ENCODE assay signal across 27 mouse cellular contexts in the genomic region with DNA sequence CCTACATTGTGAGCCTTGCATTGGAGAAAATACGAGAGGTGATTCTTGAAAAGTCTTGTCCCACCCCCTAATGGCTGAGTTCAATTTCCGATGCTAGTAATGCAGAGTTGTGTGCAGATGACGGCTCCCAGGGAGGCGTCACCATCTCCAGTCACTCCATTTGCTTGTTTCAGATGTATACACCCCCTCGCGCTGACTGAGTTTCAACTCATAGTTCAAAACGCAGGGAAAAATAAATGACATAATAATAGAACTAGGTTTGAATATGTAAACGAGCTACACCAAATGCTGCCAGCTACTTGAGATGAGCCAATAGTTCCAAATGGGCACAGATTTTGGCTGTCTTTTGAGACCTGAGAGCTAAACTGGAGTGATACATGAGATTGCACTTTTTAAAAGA. TPM values are rescaled to one million over a fixed set of nuclear protein-coding genes. Genes with fewer than 3 reads are reported as not detected.
A peak's percentile ranks its signal among the peaks of the same experiment; 100 is the strongest.
DNase-seq lines count a peak whose midpoint lies in the region; ATAC-seq and TF ChIP-seq lines count a peak whose summit lies in the region.
"Had no signal": no experiment of that assay in that cellular context is flagged by ENCODE, and none has a peak within 500 bp of the region (broad histone marks: within the 10 kb centered on the region; RNA-seq: fewer than 3 reads in every experiment).

No protein-coding gene starts in this region.

- H3K4me2 ChIP-seq in forebrain, embryonic 14.5 days (ENCODE audit: low read length) = no peak overlapping the region
- no peak overlapping the region for H3K4me2 ChIP-seq in forebrain, embryonic 12.5 days
- no peak overlapping the region for H3K4me2 ChIP-seq in forebrain, postnatal 0 days (ENCODE audit: low read depth)
- H3K4me2 ChIP-seq in forebrain, embryonic 13.5 days = no peak overlapping the region
- H3K4me2 ChIP-seq in CH12.LX (ENCODE audit: insufficient read depth, low read depth, poor library complexity, severe bottlenecking) = no peak overlapping the region
- H3K4me2 ChIP-seq: embryonic facial prominence, embryonic 13.5 days; heart, embryonic 13.5 days; hindbrain, embryonic 12.5 days; hindbrain, embryonic 15.5 days had no signal

- no peak overlapping the region for H3K9ac ChIP-seq in forebrain, embryonic 14.5 days (ENCODE audit: low read length)
- no peak overlapping the region for H3K9ac ChIP-seq in forebrain, embryonic 12.5 days
- no peak overlapping the region for H3K9ac ChIP-seq in forebrain, postnatal 0 days
- H3K9ac ChIP-seq in forebrain, embryonic 13.5 days = no peak overlapping the region
- no peak overlapping the region for H3K9ac ChIP-seq in CH12.LX (ENCODE audit: insufficient read depth, low read depth)
- H3K9ac ChIP-seq: embryonic facial prominence, embryonic 13.5 days; heart, embryonic 13.5 days; hindbrain, embryonic 12.5 days; hindbrain, embryonic 15.5 days had no signal

- H3K27ac ChIP-seq in forebrain, embryonic 14.5 days (ENCODE audit: low read depth, low read length) = no peak overlapping the region
- no peak overlapping the region for H3K27ac ChIP-seq in forebrain, embryonic 12.5 days
- H3K27ac ChIP-seq in forebrain, postnatal 0 days (ENCODE audit: low read depth, low read length) = no peak overlapping the region
- no peak overlapping the region for H3K27ac ChIP-seq in forebrain, embryonic 13.5 days
- H3K27ac ChIP-seq in CH12.LX (ENCODE audit: insufficient read depth, low read depth) = no peak overlapping the region; the same call in 1 of the 2 replicates
- H3K27ac ChIP-seq: embryonic facial prominence, embryonic 10.5 days; embryonic facial prominence, embryonic 13.5 days; heart, adult 2 months; heart, embryonic 10.5 days; heart, embryonic 13.5 days; hindbrain, embryonic 12.5 days; hindbrain, embryonic 15.5 days had no signal

- ATAC-seq in forebrain, embryonic 14.5 days = no peak
- ATAC-seq in forebrain, embryonic 12.5 days (ENCODE audit: low FRiP score) = no peak
- no peak for ATAC-seq in forebrain, postnatal 0 days
- no peak for ATAC-seq in forebrain, embryonic 13.5 days
- ATAC-seq: Patski had no signal

- DNase-seq in forebrain, embryonic 14.5 days (ENCODE audit: low spot score) = peak; percentile 7
- DNase-seq in forebrain, postnatal 0 days = peak; percentile 18
- DNase-seq in layer of hippocampus, adult 9-11 months = peak; percentile 24
- no peak for DNase-seq in layer of hippocampus, adult 8-10 months (ENCODE audit: low spot score in 2 of 2)
- peak; percentile 29 for DNase-seq in CH12.LX (ENCODE audit: extremely low read depth)
- no peak for DNase-seq in left cerebral cortex, adult 9 months (ENCODE audit: low spot score in 2 of 2)
- DNase-seq: adrenal gland, postnatal 10 days; adrenal gland, postnatal 36 days; cerebellum, adult 11-12 months; cerebellum, adult 8-10 months; cerebellum, postnatal 10 days; cerebellum, postnatal 36 days; embryo, embryonic 11 days; gastrocnemius, postnatal 25 days; heart, adult 2 months; heart, postnatal 14 days had no signal

- H3K4me3 ChIP-seq in forebrain, embryonic 14.5 days (ENCODE audit: low read depth, low read length) = no peak overlapping the region
- H3K4me3 ChIP-seq in forebrain, embryonic 12.5 days (replicated peaks) = no peak overlapping the region
- no peak overlapping the region for H3K4me3 ChIP-seq in forebrain, postnatal 0 days (ENCODE audit: low read depth, low read length)
- no peak overlapping the region for H3K4me3 ChIP-seq in forebrain, embryonic 13.5 days
- H3K4me3 ChIP-seq in CH12.LX (replicated peaks in 1 of 3; ENCODE audit: low read depth in 2 of 3, low read length in 2 of 3, poor library complexity in 1 of 3) = no peak overlapping the region
- H3K4me3 ChIP-seq: embryonic facial prominence, embryonic 10.5 days; embryonic facial prominence, embryonic 13.5 days; erythroblast, embryonic 14.5 days; heart, adult 2 months; heart, embryonic 10.5 days; heart, embryonic 13.5 days; hindbrain, embryonic 12.5 days; hindbrain, embryonic 15.5 days had no signal

- no peaks in the 10 kb centered on the region for H3K4me1 ChIP-seq in forebrain, embryonic 14.5 days (ENCODE audit: control insufficient read depth, insufficient read depth, low read length)
- H3K4me1 ChIP-seq in forebrain, embryonic 12.5 days = peaks cover 3% of the 10 kb centered on the region; the same call in 1 of the 2 replicates
- H3K4me1 ChIP-seq in forebrain, postnatal 0 days (ENCODE audit: insufficient read depth) = no peaks in the 10 kb centered on the region; the same call in 1 of the 2 replicates
- no peaks in the 10 kb centered on the region for H3K4me1 ChIP-seq in forebrain, embryonic 13.5 days
- peaks cover 25 to 43% of the 10 kb centered on the region in 2 experiments for H3K4me1 ChIP-seq in CH12.LX (ENCODE audit: control insufficient read depth in 1 of 2, insufficient read depth in 2 of 2)
- H3K4me1 ChIP-seq: heart, embryonic 10.5 days; heart, embryonic 13.5 days; hindbrain, embryonic 12.5 days; hindbrain, embryonic 15.5 days had no signal

- TF ChIP-seq RAD21 in CH12.LX (IDR thresholded peaks at IDR 0.05; ENCODE audit: low read depth, low read length) = no peak

- no peaks in the 10 kb centered on the region for H3K9me3 ChIP-seq in forebrain, embryonic 14.5 days (replicated peaks; ENCODE audit: control insufficient read depth, low read length)
- H3K9me3 ChIP-seq in forebrain, embryonic 12.5 days = no peaks in the 10 kb centered on the region
- no peaks in the 10 kb centered on the region for H3K9me3 ChIP-seq in forebrain, postnatal 0 days (ENCODE audit: low read length)
- no peaks in the 10 kb centered on the region for H3K9me3 ChIP-seq in forebrain, embryonic 13.5 days (replicated peaks)
- H3K9me3 ChIP-seq in CH12.LX (replicated peaks; ENCODE audit: low read length) = no peaks in the 10 kb centered on the region
- H3K9me3 ChIP-seq: embryonic facial prominence, embryonic 10.5 days; embryonic facial prominence, embryonic 13.5 days; G1E; heart, embryonic 10.5 days; heart, embryonic 13.5 days; hindbrain, embryonic 12.5 days; hindbrain, embryonic 15.5 days had no signal

- in situ Hi-C loops in CH12.LX (cut with MboI; ENCODE audit: low pct_ligation_motif_present, low pct_unique_long_range_greater_than_20kb, low sequenced_read_pairs) = no loop called here

- no peak for TF ChIP-seq POLR2A in CH12.LX (IDR thresholded peaks at IDR 0.05; ENCODE audit: low read depth, low read length)

- no peak for TF ChIP-seq CTCF in forebrain, postnatal 0 days (IDR thresholded peaks at IDR 0.05; ENCODE audit: low read depth)
- TF ChIP-seq CTCF in CH12.LX (conservative IDR thresholded peaks at IDR 0.05 in 1 of 2, IDR thresholded peaks at IDR 0.05 in 1 of 2; ENCODE audit: low read depth in 2 of 2, low read length in 2 of 2) = no peak

- no peaks in the 10 kb centered on the region for H3K36me3 ChIP-seq in forebrain, embryonic 14.5 days (ENCODE audit: control insufficient read depth, insufficient read depth, low read length)
- no peaks in the 10 kb centered on the region for H3K36me3 ChIP-seq in forebrain, embryonic 12.5 days (replicated peaks)
- no peaks in the 10 kb centered on the region for H3K36me3 ChIP-seq in forebrain, postnatal 0 days (ENCODE audit: insufficient read depth)
- H3K36me3 ChIP-seq in forebrain, embryonic 13.5 days (ENCODE audit: poor library complexity, severe bottlenecking) = no peaks in the 10 kb centered on the region
- H3K36me3 ChIP-seq in CH12.LX (replicated peaks in 1 of 2; ENCODE audit: control insufficient read depth in 1 of 2, insufficient read depth in 1 of 2, low read length in 1 of 2) = peaks cover 22 to 75% of the 10 kb centered on the region in 2 experiments
- H3K36me3 ChIP-seq: embryonic facial prominence, embryonic 10.5 days; embryonic facial prominence, embryonic 13.5 days; G1E; heart, embryonic 10.5 days; heart, embryonic 13.5 days; hindbrain, embryonic 12.5 days; hindbrain, embryonic 15.5 days had no signal

- 79% methylated on average over 8 of the region's 8 CpGs for WGBS in forebrain, embryonic 14.5 days
- 87% methylated on average over 8 of the region's 8 CpGs for WGBS in forebrain, embryonic 12.5 days
- WGBS in forebrain, postnatal 0 days = 60% methylated on average over 8 of the region's 8 CpGs
- 92% methylated on average over 8 of the region's 8 CpGs for WGBS in forebrain, embryonic 13.5 days

- dilution Hi-C loops in CH12.LX (cut with MboI; ENCODE audit: extremely low pct_ligation_motif_present, extremely low pct_unique_long_range_greater_than_20kb, low sequenced_read_pairs) = no loop called here

- TF ChIP-seq EP300 in CH12.LX (IDR thresholded peaks at IDR 0.05; ENCODE audit: low read length) = no peak

- no peaks in the 10 kb centered on the region for H3K79me2 ChIP-seq in CH12.LX (replicated peaks; ENCODE audit: control insufficient read depth, extremely low read depth, insufficient read depth, poor library complexity, severe bottlenecking)

- H3K27me3 ChIP-seq in forebrain, embryonic 14.5 days (replicated peaks; ENCODE audit: control insufficient read depth, insufficient read depth, low read length) = no peaks in the 10 kb centered on the region
- no peaks in the 10 kb centered on the region for H3K27me3 ChIP-seq in forebrain, embryonic 12.5 days
- H3K27me3 ChIP-seq in forebrain, postnatal 0 days (ENCODE audit: insufficient read depth, low read length) = no peaks in the 10 kb centered on the region
- no peaks in the 10 kb centered on the region for H3K27me3 ChIP-seq in forebrain, embryonic 13.5 days
- no peaks in the 10 kb centered on the region for H3K27me3 ChIP-seq in CH12.LX (replicated peaks)
- H3K27me3 ChIP-seq: embryonic facial prominence, embryonic 13.5 days; heart, embryonic 13.5 days; hindbrain, embryonic 12.5 days; hindbrain, embryonic 15.5 days; Patski had no signal

TF ChIP-seq in CH12.LX, 34 proteins besides CTCF, POLR2A, EP300 and RAD21:
- TF ChIP-seq USF1 (IDR thresholded peaks at IDR 0.05; ENCODE audit: low read depth, low read length) (no peak), IRF4 (IDR thresholded peaks at IDR 0.05; ENCODE audit: low read depth, low read length) (no peak), MYC (IDR thresholded peaks at IDR 0.05; ENCODE audit: low read depth, low read length) (no peak), BHLHE40 (IDR thresholded peaks at IDR 0.05; ENCODE audit: low read depth, low read length) (no peak), ETS1 (conservative IDR thresholded peaks at IDR 0.05; ENCODE audit: low read depth, low read length) (no peak), POLR2AphosphoS2 (IDR thresholded peaks at IDR 0.05; ENCODE audit: low read depth, low read length) (no peak), JUND (conservative IDR thresholded peaks at IDR 0.05; ENCODE audit: low read depth, low read length) (no peak)

RNA-seq across cellular contexts. Expression of gene Mtmr10, which starts 49.7 kb away (rescaled TPM):
- polyA plus RNA-seq in forebrain, embryonic 14.5 days (2014; fragmentation: Nextera tagmentation; extraction: Ambion mirVana) = 8.5 and 8.6 TPM in 2 replicates
- 12.3 and 12.4 TPM in 2 replicates for polyA plus RNA-seq in forebrain, embryonic 12.5 days (2016; fragmentation: Nextera tagmentation; extraction: Ambion mirVana)
- 9.0 and 9.5 TPM in 2 replicates for total RNA-seq in forebrain, postnatal 0 days (2014; rRNA removed)
- polyA plus RNA-seq in forebrain, postnatal 0 days (2015; fragmentation: Nextera tagmentation; extraction: Ambion mirVana) = 3.5 and 6.0 TPM in 2 replicates
- 8.4 and 9.1 TPM in 2 replicates for polyA plus RNA-seq in forebrain, embryonic 13.5 days (2015; fragmentation: Nextera tagmentation; extraction: Ambion mirVana)
- 10 to 100 TPM; 19.2 to 24.9 (median 21.6) TPM for total RNA-seq in layer of hippocampus, adult 8-10 months (2022)
- total RNA-seq in CH12.LX (2012; rRNA removed) (1.8 and 2.5 TPM in 2 replicates), CH12.LX (2014; rRNA removed) (1.8 and 2.1 TPM in 2 replicates)
- 1.9 and 2.0 TPM in 2 replicates for polyA plus RNA-seq in CH12.LX (2012; ENCODE audit: insufficient read length, low read depth)

Comparison
In these comparisons a context has a peak if more than half of its experiments do, and no peak if none do; other contexts are left out.
1. DNase-seq: peak in forebrain, embryonic 14.5 days (single experiment), forebrain, postnatal 0 days (single experiment), layer of hippocampus, adult 9-11 months (single experiment) and CH12.LX (single experiment); none in layer of hippocampus, adult 8-10 months (0 of 2) and left cerebral cortex, adult 9 months (0 of 2).